Mouse (Mus musculus) kidney, embryonic 14.5 days (tissue): ENCODE data around the gene Rhbdd1. TPM values are rescaled to one million over a fixed set of nuclear protein-coding genes. Genes with fewer than 3 reads are reported as not detected.

Experiments
- microRNA-seq: library from miRNA; unstranded; fragments of <30 nt; microRNA quantifications from one replicate; pipeline ENCODE4, GENCODE M21; 2016
- polyA plus RNA-seq: library from polyadenylated mRNA; unstranded; fragments of >200 nt; fragmentation: Nextera tagmentation; extraction: Ambion mirVana; gene quantifications from 2 replicates; pipeline ENCODE4 v1.2.1, GENCODE M21; 2014

The Rhbdd1 gene
- polyA plus RNA-seq, 1 experiment from 2014 or later = 7.0 TPM

Small RNAs within 50 kb of the gene (microRNA-seq; reads per million reads assigned to microRNA genes)
- not detected for gene Gm22112

Other genes with a start within 250 kb of the Rhbdd1 start
- gene Gm9747, start 83.3 kb upstream of the Rhbdd1 start, polyA plus RNA-seq = 7.7 and 12.5 TPM in 2 replicates
- 1.9 and 3.8 TPM in 2 replicates for gene Irs1, start 25.0 kb upstream of the Rhbdd1 start, polyA plus RNA-seq